Mouse (Mus musculus) G1E-ER4 (cell line): Measurements from ENCODE around the gene Tmem176b. TPM values are rescaled to one million over a fixed set of nuclear protein-coding genes. Genes with fewer than 3 reads are reported as not detected.

ENCODE experiments used
- GATA1 ChIP-seq: IDR thresholded peaks from one replicate; pipeline ENCODE4 v1.8.0; 2012; ENCODE audit warnings: low read length, inconsistent platforms
- polyA plus RNA-seq: library from polyadenylated mRNA; stranded (reverse); fragments of >175 nt; gene quantifications from 2 replicates; pipeline ENCODE4 v1.2.3, GENCODE M21; 2012

Gene Tmem176b
- polyA plus RNA-seq, 1 experiment, result not detected

- no peak for TF ChIP-seq GATA1
These were observed 12.3 kb downstream of the Tmem176b start for GRCm38 (mm10) chr6:48828976-48829375.

GRCm38 (mm10) chr6:48825016-48825415 lies 16.3 kb downstream of the Tmem176b start:
- TF ChIP-seq GATA1, result no peak

- no peak for TF ChIP-seq GATA1
These were observed 23.5 kb downstream of the Tmem176b start for GRCm38 (mm10) chr6:48817815-48818214.

GRCm38 (mm10) chr6:48815013-48815412 lies 26.3 kb downstream of the Tmem176b start:
- no peak for TF ChIP-seq GATA1

GRCm38 (mm10) chr6:48809494-48810219 lies 31.6 kb downstream of the Tmem176b start:
- no peak for TF ChIP-seq GATA1

GRCm38 (mm10) chr6:48806746-48807145 lies 34.5 kb downstream of the Tmem176b start:
- no peak for TF ChIP-seq GATA1

- no peak for TF ChIP-seq GATA1
These were observed 37.0 kb downstream of the Tmem176b start for GRCm38 (mm10) chr6:48804346-48804745.

GRCm38 (mm10) chr6:48803406-48804051 lies 37.8 kb downstream of the Tmem176b start:
- no peak for TF ChIP-seq GATA1

- no peak for TF ChIP-seq GATA1
These were observed 39.4 kb downstream of the Tmem176b start for GRCm38 (mm10) chr6:48801897-48802296.

GRCm38 (mm10) chr6:48787867-48788266 lies 53.4 kb downstream of the Tmem176b start:
- no peak for TF ChIP-seq GATA1

- no peak for TF ChIP-seq GATA1
These were observed 55.7 kb downstream of the Tmem176b start for GRCm38 (mm10) chr6:48785601-48786000.

GRCm38 (mm10) chr6:48785189-48785588 lies 56.1 kb downstream of the Tmem176b start:
- TF ChIP-seq GATA1, result no peak

- no peak for TF ChIP-seq GATA1
These were observed 56.9 kb downstream of the Tmem176b start for GRCm38 (mm10) chr6:48784406-48784805.

Other genes starting within 250 kb of the Tmem176b start
- not detected in 2 replicates for gene Repin1, start 247.6 kb downstream of the Tmem176b start, polyA plus RNA-seq
- gene Gm44965, start 247.6 kb downstream of the Tmem176b start, polyA plus RNA-seq, result not detected in 2 replicates
- gene Zfp775, start 239.4 kb downstream of the Tmem176b start, polyA plus RNA-seq, result not detected in 2 replicates
- 0.02 TPM in 1 of 2 replicates, not detected in the other for gene AI854703, start 214.7 kb downstream of the Tmem176b start, polyA plus RNA-seq
- gene Gimap8, start 194.3 kb downstream of the Tmem176b start, polyA plus RNA-seq, result not detected in 2 replicates
- gene Gimap9, start 165.4 kb downstream of the Tmem176b start, polyA plus RNA-seq, result 0.32 and 0.73 TPM in 2 replicates
- gene Gimap4, start 156.9 kb downstream of the Tmem176b start, polyA plus RNA-seq, result not detected in 2 replicates
- gene Gimap6, start 133.3 kb downstream of the Tmem176b start, polyA plus RNA-seq, result 0.06 and 0.09 TPM in 2 replicates
- gene Gm28053, start 122.9 kb downstream of the Tmem176b start, polyA plus RNA-seq, result not detected in 2 replicates
- not detected in 2 replicates for gene Gimap7, start 122.9 kb downstream of the Tmem176b start, polyA plus RNA-seq
- gene Gimap1, start 102.4 kb downstream of the Tmem176b start, polyA plus RNA-seq, result not detected in 2 replicates
- not detected in 2 replicates for gene Gimap5, start 95.3 kb downstream of the Tmem176b start, polyA plus RNA-seq
- gene Gimap3, start 70.6 kb downstream of the Tmem176b start, polyA plus RNA-seq, result not detected in 2 replicates
- 0.55 TPM in 1 of 2 replicates, not detected in the other for gene Tmem176a, start 577 bp downstream of the Tmem176b start, polyA plus RNA-seq
- not detected in 2 replicates for gene Aoc1, start 31.4 kb upstream of the Tmem176b start, polyA plus RNA-seq
- gene 1600015I10Rik, start 88.4 kb upstream of the Tmem176b start, polyA plus RNA-seq, result not detected in 2 replicates
- not detected in 2 replicates for gene Doxl2, start 133.5 kb upstream of the Tmem176b start, polyA plus RNA-seq
- not detected in 2 replicates for gene Svs1, start 145.4 kb upstream of the Tmem176b start, polyA plus RNA-seq
- not detected in 2 replicates for gene Gpnmb, start 195.1 kb upstream of the Tmem176b start, polyA plus RNA-seq
- 51.6 and 66.7 TPM in 2 replicates for gene Malsu1, start 232.3 kb upstream of the Tmem176b start, polyA plus RNA-seq